Mouse (Mus musculus) midbrain, embryonic 11.5 days (tissue): ENCODE data around the gene Pax8. TPM values are rescaled to one million over a fixed set of nuclear protein-coding genes. Genes with fewer than 3 reads are reported as not detected.

Experiments used
- ATAC-seq: fragments of 200-750 bp; cut with Nextera tagmentation; 2 replicates; pipeline ENCODE4 v1.8.0; 2017; ENCODE audit warnings: moderate TSS enrichment, moderate library complexity; ENCODE audit not compliant: low FRiP score
- DNase-seq: peaks from one replicate; pipeline ENCODE4 v3.0.0; 2015; ENCODE audit warnings: low spot score; ENCODE audit errors: missing footprints
- H3K27ac ChIP-seq: fragments of 300-500 bp; sonication (generic); 2 replicates; pipeline ENCODE4 v1.5.1; 2014; ENCODE audit warnings: low read depth, low read length
- H3K27me3 ChIP-seq: fragments of 300-500 bp; sonication (generic); 2 replicates; pipeline ENCODE4 v1.6.1; 2014; ENCODE audit warnings: mild to moderate bottlenecking, low read length, moderate library complexity, mixed read lengths; ENCODE audit not compliant: control insufficient read depth, insufficient read depth
- H3K36me3 ChIP-seq: fragments of 300-500 bp; sonication (generic); 2 replicates; pipeline ENCODE4 v1.6.1; 2014; ENCODE audit warnings: mild to moderate bottlenecking, low read length, moderate library complexity, mixed read lengths; ENCODE audit not compliant: control insufficient read depth, insufficient read depth
- H3K4me1 ChIP-seq: fragments of 300-500 bp; sonication (generic); 2 replicates; pipeline ENCODE4 v1.6.1; 2014; ENCODE audit warnings: low read length; ENCODE audit not compliant: control insufficient read depth, insufficient read depth
- H3K4me2 ChIP-seq: fragments of 300-500 bp; sonication (generic); 2 replicates; pipeline ENCODE4 v1.6.1; 2014; ENCODE audit warnings: mild to moderate bottlenecking, moderate library complexity
- H3K4me3 ChIP-seq: fragments of 300-500 bp; sonication (generic); 2 replicates; pipeline ENCODE4 v1.5.1; 2014; ENCODE audit warnings: low read depth, low read length
- H3K9ac ChIP-seq: fragments of 300-500 bp; sonication (generic); 2 replicates; pipeline ENCODE4 v1.6.1; 2014; ENCODE audit warnings: low read length
- H3K9me3 ChIP-seq: fragments of 300-500 bp; sonication (generic); 2 replicates; pipeline ENCODE4 v1.6.1; 2016; ENCODE audit warnings: low read length; ENCODE audit not compliant: control insufficient read depth
- WGBS: fragments of 180-500 bp; shearing (Covaris S2); extraction: QIAGEN DNeasy Blood & Tissue Kit; methylation state at CpG from one replicate; pipeline ENCODE4 v1.1.7; 2014; 5-methylcytosine and 5-hydroxymethylcytosine counted together
- polyA plus RNA-seq: library from polyadenylated mRNA; unstranded; fragments of >200 nt; fragmentation: Nextera tagmentation; extraction: Ambion mirVana; gene quantifications from 2 replicates; pipeline ENCODE4 v1.2.1, GENCODE M21; 2014

The Pax8 gene
- polyA plus RNA-seq, 1 experiment from 2014 or later: 3.4 TPM

GRCm38 (mm10) chr2:24386158-24386963, 89.0 kb downstream of the Pax8 start:
- Histone ChIP-seq H3K4me1 (no peaks in the 10 kb centered on the region), H3K27me3 (no peaks in the 10 kb centered on the region), H3K4me2 (no peak overlapping the region), H3K27ac (no peak overlapping the region), H3K4me3 (no peak overlapping the region), H3K36me3 (no peaks in the 10 kb centered on the region), H3K9ac (no peak overlapping the region), H3K9me3 (no peaks in the 10 kb centered on the region)
- DNase-seq: no peak
- no peak for ATAC-seq
- WGBS: 92% methylated on average over 21 of the region's 21 CpGs

- ATAC-seq (no peak), DNase-seq (no peak)
- WGBS: 80% methylated on average over 14 of the region's 14 CpGs
- Histone ChIP-seq H3K9ac (no peak overlapping the region), H3K4me3 (no peak overlapping the region), H3K4me2 (no peak overlapping the region), H3K27me3 (no peaks in the 10 kb centered on the region), H3K4me1 (no peaks in the 10 kb centered on the region), H3K9me3 (no peaks in the 10 kb centered on the region), H3K36me3 (no peaks in the 10 kb centered on the region), H3K27ac (no peak overlapping the region)
Measured at GRCm38 (mm10) chr2:24385111-24385961, 90.1 kb downstream of the Pax8 start.

GRCm38 (mm10) chr2:24384393-24384792, 91.0 kb downstream of the Pax8 start:
- DNase-seq: no peak
- Histone ChIP-seq H3K4me3 (no peak overlapping the region), H3K36me3 (no peaks in the 10 kb centered on the region), H3K4me1 (no peaks in the 10 kb centered on the region), H3K9me3 (no peaks in the 10 kb centered on the region), H3K9ac (no peak overlapping the region), H3K4me2 (no peak overlapping the region), H3K27me3 (no peaks in the 10 kb centered on the region), H3K27ac (no peak overlapping the region)
- ATAC-seq: no peak

GRCm38 (mm10) chr2:24383636-24384035, 91.8 kb downstream of the Pax8 start:
- Histone ChIP-seq H3K27me3 (no peaks in the 10 kb centered on the region), H3K4me3 (no peak overlapping the region), H3K27ac (no peak overlapping the region), H3K36me3 (no peaks in the 10 kb centered on the region), H3K9ac (no peak overlapping the region), H3K9me3 (no peaks in the 10 kb centered on the region), H3K4me2 (no peak overlapping the region), H3K4me1 (no peaks in the 10 kb centered on the region)
- WGBS: 83% methylated on average over 3 of the region's 3 CpGs
- ATAC-seq (no peak), DNase-seq (no peak)

GRCm38 (mm10) chr2:24382456-24383230, 92.8 kb downstream of the Pax8 start:
- Histone ChIP-seq H3K27me3 (no peaks in the 10 kb centered on the region), H3K4me1 (no peaks in the 10 kb centered on the region), H3K4me2 (no peak overlapping the region), H3K4me3 (no peak overlapping the region), H3K9ac (no peak overlapping the region), H3K27ac (no peak overlapping the region), H3K36me3 (no peaks in the 10 kb centered on the region), H3K9me3 (no peaks in the 10 kb centered on the region)
- DNase-seq: no peak
- ATAC-seq: no peak
- WGBS: 74% methylated on average over 9 of the region's 9 CpGs

GRCm38 (mm10) chr2:24378747-24379450, 96.5 kb downstream of the Pax8 start:
- Histone ChIP-seq H3K27ac (no peak overlapping the region), H3K9me3 (no peaks in the 10 kb centered on the region), H3K9ac (no peak overlapping the region), H3K4me1 (no peaks in the 10 kb centered on the region), H3K4me3 (no peak overlapping the region), H3K27me3 (no peaks in the 10 kb centered on the region), H3K4me2 (no peak overlapping the region), H3K36me3 (no peaks in the 10 kb centered on the region)
- 80% methylated on average over 5 of the region's 5 CpGs for WGBS
- no peak for ATAC-seq
- no peak for DNase-seq

Other genes starting within 250 kb of the Pax8 start
- not detected in 2 replicates for gene Il1f5, start 198.6 kb downstream of the Pax8 start, polyA plus RNA-seq
- not detected in 2 replicates for gene Il1f10, start 184.4 kb downstream of the Pax8 start, polyA plus RNA-seq
- 0.08 and 0.15 TPM in 2 replicates for gene Il1rn, start 138.7 kb downstream of the Pax8 start, polyA plus RNA-seq
- gene Psd4, start 108.0 kb downstream of the Pax8 start, polyA plus RNA-seq: 0.36 TPM in 2 replicates